Mouse (Mus musculus) stomach, embryonic 16.5 days (tissue): ENCODE data around the gene Mphosph10. TPM values are rescaled to one million over a fixed set of nuclear protein-coding genes. Genes with fewer than 3 reads are reported as not detected.

ENCODE experiments used
- ATAC-seq: fragments of 200-750 bp; cut with Nextera tagmentation; 2 replicates; pipeline ENCODE4 v1.8.0; 2017; ENCODE audit warnings: moderate number of reproducible peaks, moderate TSS enrichment; ENCODE audit not compliant: insufficient read depth, low FRiP score
- H3K27ac ChIP-seq: fragments of 300-500 bp; sonication (generic); 2 replicates; pipeline ENCODE4 v1.5.1; 2014; ENCODE audit warnings: low read length
- H3K27me3 ChIP-seq: fragments of 300-500 bp; sonication (generic); 2 replicates; pipeline ENCODE4 v1.6.1; 2014; ENCODE audit warnings: low read length, control low read depth, mixed read lengths; ENCODE audit not compliant: control insufficient read depth, insufficient read depth
- H3K36me3 ChIP-seq: fragments of 300-500 bp; sonication (generic); 2 replicates; pipeline ENCODE4 v1.6.1; 2014; ENCODE audit warnings: low read length; ENCODE audit not compliant: control insufficient read depth, insufficient read depth
- H3K4me1 ChIP-seq: fragments of 300-500 bp; sonication (generic); 2 replicates; pipeline ENCODE4 v1.6.1; 2014; ENCODE audit warnings: low read length, control low read depth, mixed read lengths; ENCODE audit not compliant: control insufficient read depth, insufficient read depth
- H3K4me2 ChIP-seq: fragments of 300-500 bp; sonication (generic); 2 replicates; pipeline ENCODE4 v1.6.1; 2014; ENCODE audit warnings: low read depth, low read length, mixed read lengths
- H3K4me3 ChIP-seq: fragments of 300-500 bp; sonication (generic); replicated peaks from 2 replicates; pipeline ENCODE4 v1.5.1; 2014; ENCODE audit warnings: mild to moderate bottlenecking, low read length
- H3K9ac ChIP-seq: fragments of 300-500 bp; sonication (generic); 2 replicates; pipeline ENCODE4 v1.6.1; 2014; ENCODE audit warnings: low read length
- H3K9me3 ChIP-seq: fragments of 300-500 bp; sonication (generic); replicated peaks from 2 replicates; pipeline ENCODE4 v1.6.1; 2016; ENCODE audit warnings: low read length, control low read depth; ENCODE audit not compliant: control insufficient read depth
- WGBS: fragments of 180-500 bp; shearing (Covaris S2); extraction: QIAGEN DNeasy Blood & Tissue Kit; methylation state at CpG from one replicate; pipeline ENCODE4 v1.1.7; 2014; 5-methylcytosine and 5-hydroxymethylcytosine counted together
- polyA plus RNA-seq: library from polyadenylated mRNA; unstranded; fragments of >200 nt; fragmentation: Nextera tagmentation; extraction: Ambion mirVana; gene quantifications from 2 replicates; pipeline ENCODE4 v1.2.1, GENCODE M21; 2015

Gene Mphosph10
- polyA plus RNA-seq: 38.0 and 43.9 TPM in 2 replicates

DNA sequence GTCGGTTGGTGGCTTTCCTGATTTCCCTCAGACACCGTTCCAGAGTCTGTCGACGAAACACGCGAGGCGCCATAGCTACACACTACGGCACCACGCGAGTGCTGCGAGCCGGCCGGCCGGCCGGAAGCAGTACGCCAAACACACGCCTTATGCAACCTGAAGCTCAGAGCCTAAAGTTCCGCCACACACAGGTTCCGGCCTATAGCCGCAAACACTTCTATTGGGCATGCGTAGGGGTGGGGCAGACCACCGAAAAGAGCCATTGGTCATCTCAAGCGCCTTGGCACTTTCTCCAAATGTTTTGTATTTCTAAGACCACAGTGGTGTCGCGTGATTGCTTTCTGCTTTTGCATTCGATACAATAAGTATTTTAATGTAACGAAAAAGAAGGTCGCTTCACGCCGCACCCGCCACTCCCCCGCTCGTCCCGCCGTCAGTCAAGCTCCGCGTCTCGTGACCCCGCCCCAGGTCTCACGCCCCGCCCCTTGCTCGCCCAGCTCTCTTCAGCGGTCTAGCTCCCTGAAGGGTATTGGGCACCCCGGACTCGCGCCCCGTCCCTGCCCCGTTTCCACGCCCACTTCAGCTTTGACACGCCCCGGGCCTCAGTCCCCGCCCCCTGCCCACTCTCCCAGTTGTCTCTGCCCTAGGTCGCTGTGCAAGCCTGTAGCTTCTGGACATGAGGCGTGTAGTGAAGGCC lies at the start of gene Mphosph10, which contains the start of gene Mcee:
TSS of gene Mphosph10 (minus strand) at position 147 of the 697 bp plus-strand sequence.
TSS of gene Mcee (plus strand) at position 486 of the 697 bp plus-strand sequence.
- Histone ChIP-seq H3K9me3 (no peaks in the 10 kb centered on the region), H3K27me3 (no peaks in the 10 kb centered on the region), H3K4me3 (peak within 1 kb of the TSS; percentile 93), H3K36me3 (0 out of 2 replicates have a peak, but pooled peaks cover 3% of the 10 kb centered on the region), H3K9ac (peak within 1 kb of the TSS; percentile 96), H3K27ac (peak within 1 kb of the TSS; percentile 90), H3K4me2 (peak within 1 kb of the TSS; percentile 96), H3K4me1 (peaks cover 7% of the 10 kb centered on the region)
- ATAC-seq: peak; percentile 99
- under 1% methylated on average over 54 of the region's 54 CpGs for WGBS

GRCm38 (mm10) chr7:64440519-64440918 lies 48.5 kb upstream of the Mphosph10 start:
- Histone ChIP-seq H3K4me2 (no peak overlapping the region), H3K27ac (no peak overlapping the region), H3K36me3 (no peaks in the 10 kb centered on the region), H3K9ac (no peak overlapping the region), H3K4me3 (no peak overlapping the region), H3K4me1 (no peaks in the 10 kb centered on the region), H3K9me3 (no peaks in the 10 kb centered on the region), H3K27me3 (no peaks in the 10 kb centered on the region)
- WGBS: 81% methylated on average over 8 of the region's 8 CpGs
- no peak for ATAC-seq

GRCm38 (mm10) chr7:64439595-64440518 lies 47.8 kb upstream of the Mphosph10 start:
- Histone ChIP-seq H3K27me3 (no peaks in the 10 kb centered on the region), H3K9me3 (no peaks in the 10 kb centered on the region), H3K9ac (no peak overlapping the region), H3K4me3 (no peak overlapping the region), H3K36me3 (no peaks in the 10 kb centered on the region), H3K27ac (no peak overlapping the region), H3K4me2 (no peak overlapping the region), H3K4me1 (no peaks in the 10 kb centered on the region)
- ATAC-seq: no peak
- 64% methylated on average over 5 of the region's 5 CpGs for WGBS

DNA sequence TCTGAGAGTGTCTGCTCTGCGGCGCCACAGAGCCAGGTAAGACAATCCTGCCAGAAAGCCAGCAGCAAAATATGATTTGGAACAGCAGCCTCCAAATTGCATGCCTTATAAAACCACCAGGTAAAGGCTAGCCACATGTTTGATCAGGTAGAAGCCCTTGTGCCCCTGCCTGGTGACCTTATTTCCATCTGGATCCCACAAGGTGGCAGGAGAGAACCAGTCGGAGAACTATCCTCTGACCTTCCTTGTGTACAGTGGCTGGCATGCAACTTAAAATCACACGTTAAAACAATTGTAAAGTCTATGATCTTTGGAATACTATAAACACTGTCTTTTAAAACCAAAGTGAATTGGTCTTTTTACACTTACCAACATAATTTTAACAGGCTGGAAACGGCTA lies 32.8 kb upstream of the Mphosph10 start:
- no peaks in the 10 kb centered on the region for H3K27me3 ChIP-seq
- no peak for ATAC-seq
- no peaks in the 10 kb centered on the region for H3K36me3 ChIP-seq
- no peaks in the 10 kb centered on the region for H3K4me1 ChIP-seq
- no peak overlapping the region for H3K27ac ChIP-seq
- no peaks in the 10 kb centered on the region for H3K9me3 ChIP-seq
- WGBS: 67% methylated on average over 5 of the region's 5 CpGs
- H3K4me3 ChIP-seq: no peak overlapping the region
- no peak overlapping the region for H3K9ac ChIP-seq
- no peak overlapping the region for H3K4me2 ChIP-seq

DNA sequence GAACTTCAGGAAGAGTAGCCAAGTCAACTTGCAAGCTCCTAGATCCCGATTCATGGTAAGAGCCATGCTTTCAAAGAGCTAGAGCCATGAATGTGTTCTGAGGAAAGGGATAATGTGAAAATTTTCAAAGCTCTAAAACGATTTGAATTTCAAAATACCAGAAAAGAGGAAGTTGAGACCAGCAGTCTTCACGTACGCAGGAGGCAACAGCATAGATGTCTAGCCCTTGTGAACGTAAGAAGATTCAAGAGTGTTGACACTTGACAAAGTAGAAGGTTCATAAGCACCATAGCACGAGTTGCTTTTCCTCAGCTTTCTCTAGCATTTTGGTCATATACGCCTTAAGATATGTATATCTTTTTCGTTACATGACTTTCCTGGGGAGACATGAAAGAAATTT lies 11.9 kb upstream of the Mphosph10 start:
- Histone ChIP-seq H3K27ac (no peak overlapping the region), H3K4me1 (no peaks in the 10 kb centered on the region), H3K36me3 (no peaks in the 10 kb centered on the region), H3K4me3 (no peak overlapping the region), H3K9ac (no peak overlapping the region), H3K4me2 (no peak overlapping the region), H3K27me3 (no peaks in the 10 kb centered on the region), H3K9me3 (no peaks in the 10 kb centered on the region)
- ATAC-seq: no peak
- WGBS: 91% methylated on average over 8 of the region's 8 CpGs

GRCm38 (mm10) chr7:64402452-64402851 lies 10.4 kb upstream of the Mphosph10 start:
- no peak overlapping the region for H3K4me3 ChIP-seq
- ATAC-seq: no peak
- no peak overlapping the region for H3K4me2 ChIP-seq
- no peaks in the 10 kb centered on the region for H3K36me3 ChIP-seq
- H3K4me1 ChIP-seq: no peaks in the 10 kb centered on the region
- no peaks in the 10 kb centered on the region for H3K27me3 ChIP-seq
- H3K9me3 ChIP-seq: no peaks in the 10 kb centered on the region
- 95% methylated on average over 4 of the region's 4 CpGs for WGBS
- no peak overlapping the region for H3K27ac ChIP-seq
- H3K9ac ChIP-seq: no peak overlapping the region

GRCm38 (mm10) chr7:64400725-64401124 lies 8.7 kb upstream of the Mphosph10 start:
- Histone ChIP-seq H3K4me3 (no peak overlapping the region), H3K27me3 (no peaks in the 10 kb centered on the region), H3K9me3 (no peaks in the 10 kb centered on the region), H3K4me2 (no peak overlapping the region), H3K27ac (no peak overlapping the region), H3K9ac (no peak overlapping the region), H3K36me3 (no peaks in the 10 kb centered on the region), H3K4me1 (no peaks in the 10 kb centered on the region)
- WGBS: 87% methylated on average over 1 of the region's 1 CpGs
- ATAC-seq: no peak

GRCm38 (mm10) chr7:64392819-64393151 lies 717 bp upstream of the Mphosph10 start:
- under 1% methylated on average over 15 of the region's 15 CpGs for WGBS
- Histone ChIP-seq H3K9ac (peak overlapping the region; percentile 96), H3K36me3 (0 out of 2 replicates have a peak, but pooled peaks cover 3% of the 10 kb centered on the region), H3K4me1 (peaks cover 7% of the 10 kb centered on the region), H3K4me2 (peak overlapping the region; percentile 64), H3K4me3 (peak overlapping the region; percentile 93), H3K27ac (peak overlapping the region; percentile 90), H3K27me3 (no peaks in the 10 kb centered on the region), H3K9me3 (no peaks in the 10 kb centered on the region)
- ATAC-seq: peak; percentile 65

- WGBS: 2% methylated on average over 8 of the region's 8 CpGs
- H3K27me3 ChIP-seq: no peaks in the 10 kb centered on the region
- peak overlapping the region; percentile 85 for H3K9ac ChIP-seq
- H3K27ac ChIP-seq: peak overlapping the region; percentile 90; the same call in 1 of the 2 replicates
- H3K9me3 ChIP-seq: no peaks in the 10 kb centered on the region
- H3K4me1 ChIP-seq: peaks cover 7% of the 10 kb centered on the region
- no peak for ATAC-seq
- 0 out of 2 replicates have a peak, but pooled peaks cover 3% of the 10 kb centered on the region for H3K36me3 ChIP-seq
- H3K4me2 ChIP-seq: peak overlapping the region; percentile 96
- peak overlapping the region; percentile 93 for H3K4me3 ChIP-seq
Measured at GRCm38 (mm10) chr7:64391479-64391878, 589 bp downstream of the Mphosph10 start.
